Mouse (Mus musculus): ENCODE data around the gene Glg1. TPM values are rescaled to one million over a fixed set of nuclear protein-coding genes. Genes with fewer than 3 reads are reported as not detected.
A peak's percentile ranks its signal among the peaks of the same experiment; 100 is the strongest.
"Not testable (repeated sequence)": the region's sequence is repeated elsewhere in the genome, so short reads cannot be mapped to it uniquely, and the experiment has no call there.

The Glg1 gene
- total and polyA plus RNA-seq, 3 experiments, result 15.9 to 37.2 (median 34.3) TPM

DNA sequence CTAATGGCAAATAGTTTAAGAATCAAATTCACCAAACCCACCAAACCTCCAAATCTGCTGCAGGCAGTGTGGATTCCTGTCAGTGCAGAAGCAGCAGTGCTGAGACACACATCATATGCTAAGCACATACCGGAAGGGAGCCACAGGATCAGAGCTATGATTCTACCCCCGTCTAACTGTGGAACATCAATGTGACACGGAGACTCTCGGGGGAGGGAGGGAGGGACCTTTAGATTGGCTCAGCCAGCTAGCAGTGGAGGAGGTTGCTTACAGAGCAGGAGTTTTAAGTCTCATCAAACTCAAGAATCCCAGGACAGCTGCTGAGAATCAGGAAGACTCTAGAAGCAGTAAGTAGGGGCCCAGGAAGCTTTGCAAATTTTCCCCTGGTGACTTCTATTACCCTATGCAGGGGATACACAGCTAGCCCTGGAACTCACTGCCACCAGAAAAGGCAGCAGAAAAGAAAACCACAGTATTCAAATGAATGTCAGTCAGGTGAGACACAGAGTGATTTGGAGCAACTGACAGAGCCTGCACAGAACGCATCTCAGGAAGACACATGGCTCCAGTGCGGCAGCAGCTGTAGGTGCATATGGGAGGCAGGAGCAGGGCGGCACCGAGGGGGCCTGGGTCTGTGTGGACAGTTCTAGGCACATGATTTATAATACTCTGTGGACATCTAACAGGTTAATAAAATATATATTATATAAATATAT is 103.1 kb downstream of the Glg1 start:
- DNase-seq (ENCODE audit: low read depth, low spot score), result no peak
- no peak for TF ChIP-seq EP300 (IDR thresholded peaks at IDR 0.05; ENCODE audit: low read depth in 1 of 2, low read length in 2 of 2)
- TF ChIP-seq SIN3A (IDR thresholded peaks at IDR 0.05; ENCODE audit: low read length), result no peak
- TF ChIP-seq MYB (IDR thresholded peaks at IDR 0.05; ENCODE audit: low read depth, low read length), result no peak
- no peak for TF ChIP-seq GABPA (IDR thresholded peaks at IDR 0.05; ENCODE audit: low read depth, low read length)
- no peak for TF ChIP-seq TBP (IDR thresholded peaks at IDR 0.05; ENCODE audit: low read depth, low read length)
- TF ChIP-seq SMC3 (IDR thresholded peaks at IDR 0.05; ENCODE audit: low read depth, low read length), result no peak
- no peak for TF ChIP-seq ELF1 (IDR thresholded peaks at IDR 0.05; ENCODE audit: low read depth, low read length)
- TF ChIP-seq CTCF (IDR thresholded peaks at IDR 0.05 in 2 of 3, conservative IDR thresholded peaks at IDR 0.05 in 1 of 3; ENCODE audit: control insufficient read depth in 1 of 3, insufficient read depth in 1 of 3, low read depth in 2 of 3, low read length in 3 of 3, poor library complexity in 1 of 3, severe bottlenecking in 1 of 3), result no peak
- TF ChIP-seq USF2 (IDR thresholded peaks at IDR 0.05; ENCODE audit: borderline replicate concordance in 1 of 2, insufficient read depth in 1 of 2, low read depth in 1 of 2, low read length in 2 of 2), result no peak
- peaks cover 0 to 3% of the 10 kb centered on the region in 2 experiments; a peak in 2 of 4 replicates for H3K36me3 ChIP-seq (ENCODE audit: control insufficient read depth in 1 of 2, insufficient read depth in 2 of 2, low read length in 2 of 2)

DNA sequence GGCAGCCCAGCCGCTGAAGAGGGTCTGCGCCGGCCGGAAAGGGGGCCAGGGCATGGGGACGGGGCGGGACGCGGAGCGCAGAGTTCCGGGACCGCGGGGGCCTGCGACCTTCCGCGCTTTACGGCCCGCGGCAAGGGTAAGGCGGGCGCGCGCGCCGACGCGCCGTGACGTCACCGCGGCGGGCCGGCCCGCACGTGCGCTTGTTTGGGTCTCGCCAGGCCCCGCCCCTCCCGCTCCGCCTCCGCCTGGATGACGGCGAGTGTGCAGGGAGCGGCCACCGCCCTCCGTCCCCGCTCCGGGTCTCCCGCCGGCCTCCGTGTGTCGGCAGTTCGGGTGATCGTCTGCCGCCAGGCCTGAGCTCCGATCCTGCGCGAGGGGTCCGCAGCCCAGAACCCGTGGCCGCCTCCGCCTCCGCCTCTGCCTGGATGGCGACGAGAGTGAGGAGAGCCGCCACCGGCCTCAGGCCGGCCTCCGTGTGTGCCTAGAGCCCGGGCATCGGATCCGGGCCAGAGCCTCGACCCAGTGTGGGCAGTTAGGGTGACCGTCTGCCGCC is 113.5 kb downstream of the Glg1 start:
- Histone ChIP-seq H3K4me1 (ENCODE audit: control insufficient read depth in 1 of 2, insufficient read depth in 2 of 2, low read length in 2 of 2) (peaks cover 1 to 14% of the 10 kb centered on the region in 2 experiments; a peak in 3 of 4 replicates), H3K36me3 (ENCODE audit: control insufficient read depth in 1 of 2, insufficient read depth in 2 of 2, low read length in 2 of 2) (peaks cover 0 to 16% of the 10 kb centered on the region in 2 experiments; a peak in 2 of 4 replicates), H3K4me3 (ENCODE audit: control insufficient read depth in 1 of 2, insufficient read depth in 1 of 2, low read depth in 2 of 2, low read length in 2 of 2) (peak overlapping the region; percentile 96), H3K9ac (ENCODE audit: control insufficient read depth, low read depth, low read length, poor library complexity, severe bottlenecking) (peak overlapping the region; percentile 89)
- not testable (repeated sequence) for H3K79me2 ChIP-seq (ENCODE audit: control insufficient read depth, insufficient read depth, low read length, poor library complexity); H3K27me3 ChIP-seq (ENCODE audit: control insufficient read depth in 1 of 2, insufficient read depth in 2 of 2, low read length in 2 of 2); H3K9me3 ChIP-seq (replicated peaks; ENCODE audit: insufficient read depth, low read length); H3K27ac ChIP-seq (ENCODE audit: control insufficient read depth, low read depth, low read length)
- TF ChIP-seq SIN3A (IDR thresholded peaks at IDR 0.05; ENCODE audit: low read length) (peak; percentile 93), ETS1 (IDR thresholded peaks at IDR 0.05; ENCODE audit: low read depth, low read length) (0 out of 2 replicates have a peak, but pooled peaks have one; percentile 34), HCFC1 (IDR thresholded peaks at IDR 0.05; ENCODE audit: low read depth, low read length) (peak; percentile 75), POLR2A (IDR thresholded peaks at IDR 0.05; ENCODE audit: control insufficient read depth in 1 of 2, insufficient read depth in 1 of 2, low read depth in 1 of 2, low read length in 2 of 2, poor library complexity in 1 of 2) (peak in 1 of 2 experiments; percentile 39; a peak in 1 of 4 replicates), MAX (IDR thresholded peaks at IDR 0.05; ENCODE audit: low read length) (peak; percentile 94), ELF1 (IDR thresholded peaks at IDR 0.05; ENCODE audit: low read depth, low read length) (peak; percentile 58), NRF1 (IDR thresholded peaks at IDR 0.05; ENCODE audit: insufficient read depth, low read depth, low read length, poor library complexity, severe bottlenecking) (peak; percentile 48; the same call in 1 of the 2 replicates), BHLHE40 (IDR thresholded peaks at IDR 0.05; ENCODE audit: borderline replicate concordance, low read depth, low read length) (peak; percentile 94)
- DNase-seq (ENCODE audit: low read depth, low spot score), result peak; percentile 91

More for the DNA sequence above, 103.1 kb downstream of the Glg1 start:
- no peaks in the 10 kb centered on the region for H3K9me3 ChIP-seq (replicated peaks; ENCODE audit: insufficient read depth, low read length)
- no peak overlapping the region for H3K4me3 ChIP-seq (ENCODE audit: control insufficient read depth in 1 of 2, insufficient read depth in 1 of 2, low read depth in 2 of 2, low read length in 2 of 2)
- no peak overlapping the region for H3K9ac ChIP-seq (ENCODE audit: control insufficient read depth, low read depth, low read length, poor library complexity, severe bottlenecking)
- no peak overlapping the region for H3K27ac ChIP-seq (ENCODE audit: control insufficient read depth, low read depth, low read length)
- H3K79me2 ChIP-seq (ENCODE audit: control insufficient read depth, insufficient read depth, low read length, poor library complexity), result no peaks in the 10 kb centered on the region
- H3K27me3 ChIP-seq (ENCODE audit: control insufficient read depth in 1 of 2, insufficient read depth in 2 of 2, low read length in 2 of 2), result no peaks in the 10 kb centered on the region
- H3K4me1 ChIP-seq (ENCODE audit: control insufficient read depth in 1 of 2, insufficient read depth in 2 of 2, low read length in 2 of 2), result no peaks in the 10 kb centered on the region
